Mouse (Mus musculus): ENCODE results near the gene Vwa5b1. TPM values are rescaled to one million over a fixed set of nuclear protein-coding genes. Genes with fewer than 3 reads are reported as not detected.

Vwa5b1 gene
- total RNA-seq, 2 experiments from 2014 or later: not detected

DNA sequence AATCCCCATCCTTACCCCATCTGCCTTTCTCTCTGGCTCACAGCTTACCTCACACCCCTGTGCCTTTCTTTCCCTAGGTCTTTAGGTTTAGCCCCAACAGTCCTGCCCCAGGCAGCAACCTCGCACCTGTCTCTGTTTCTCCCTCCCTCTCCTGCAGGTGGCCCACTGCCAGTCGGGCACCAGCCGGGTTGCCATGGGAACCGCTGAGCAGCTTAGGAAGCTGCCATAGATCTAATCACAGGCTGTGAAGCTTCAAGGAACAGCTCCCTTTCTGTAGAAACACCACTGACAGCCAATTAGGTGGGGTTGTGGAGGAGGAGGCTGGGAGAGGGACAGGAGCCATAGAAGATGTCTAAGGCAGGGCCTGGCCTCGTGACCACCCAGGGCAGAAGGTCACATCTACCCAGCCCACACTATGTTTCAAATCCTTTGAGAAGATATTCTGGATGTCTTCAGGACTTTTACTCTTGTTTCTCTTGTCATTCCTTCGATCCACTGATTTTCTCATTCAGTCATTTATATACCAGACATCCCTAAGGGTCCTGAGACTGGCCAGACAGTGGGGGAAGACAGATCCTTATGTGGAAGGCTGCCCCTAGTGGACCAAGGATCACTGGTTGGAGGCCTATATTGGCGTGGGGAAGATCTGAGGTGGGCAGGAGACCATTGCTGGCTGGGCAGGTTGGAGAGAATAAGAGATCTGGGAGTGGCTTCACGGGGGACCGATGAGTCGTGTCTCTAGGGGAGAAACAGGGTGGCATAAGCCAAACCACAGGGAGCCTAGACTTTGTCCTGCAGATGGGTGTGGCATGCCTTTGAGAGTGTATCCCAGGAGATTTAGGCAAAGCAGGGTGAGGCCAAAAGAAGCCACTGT is 98.2 kb downstream of the Vwa5b1 start:
- no peak for ATAC-seq (replicated peaks; ENCODE audit: poor library complexity, severe bottlenecking)

DNA sequence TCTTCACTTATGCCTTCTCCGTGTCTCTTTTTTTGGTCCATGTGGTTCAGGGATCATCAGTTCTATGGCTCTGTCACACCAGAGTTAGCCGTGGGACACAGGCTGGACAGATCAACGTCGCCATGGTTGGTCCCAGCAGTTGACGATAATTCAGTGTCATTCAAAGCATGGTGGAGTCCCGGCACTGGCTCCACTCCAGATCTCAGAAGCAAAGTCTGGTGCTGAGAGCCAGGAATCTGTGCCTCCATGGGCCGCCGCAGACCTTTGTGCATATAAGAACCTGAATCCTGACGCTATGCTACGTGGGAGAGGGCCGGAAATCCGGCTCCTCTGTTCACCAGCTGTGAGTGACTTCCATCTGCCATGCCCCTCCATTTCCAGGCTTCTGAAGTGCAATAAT is 100.1 kb downstream of the Vwa5b1 start:
- no peak for ATAC-seq (replicated peaks; ENCODE audit: poor library complexity, severe bottlenecking)

DNA sequence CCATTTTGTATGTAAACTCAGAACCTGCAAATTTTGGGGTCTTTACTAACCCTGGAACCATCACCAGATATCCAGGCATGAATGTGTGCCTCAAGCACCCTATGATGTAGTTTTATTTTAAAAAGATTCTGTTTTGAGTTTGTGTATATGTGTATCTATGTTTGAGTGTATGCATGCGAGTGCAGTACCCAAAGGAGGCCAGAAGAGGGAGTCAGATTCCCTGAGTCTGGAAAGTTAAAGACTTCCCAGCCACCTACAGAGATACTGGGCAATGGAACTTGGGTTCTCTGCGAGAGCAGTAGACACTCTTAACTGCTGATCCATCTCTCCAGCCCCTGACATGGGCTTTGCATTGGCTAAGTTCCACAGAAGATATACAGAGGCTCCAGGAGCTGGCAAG is 101.8 kb downstream of the Vwa5b1 start:
- ATAC-seq (replicated peaks; ENCODE audit: poor library complexity, severe bottlenecking): no peak

DNA sequence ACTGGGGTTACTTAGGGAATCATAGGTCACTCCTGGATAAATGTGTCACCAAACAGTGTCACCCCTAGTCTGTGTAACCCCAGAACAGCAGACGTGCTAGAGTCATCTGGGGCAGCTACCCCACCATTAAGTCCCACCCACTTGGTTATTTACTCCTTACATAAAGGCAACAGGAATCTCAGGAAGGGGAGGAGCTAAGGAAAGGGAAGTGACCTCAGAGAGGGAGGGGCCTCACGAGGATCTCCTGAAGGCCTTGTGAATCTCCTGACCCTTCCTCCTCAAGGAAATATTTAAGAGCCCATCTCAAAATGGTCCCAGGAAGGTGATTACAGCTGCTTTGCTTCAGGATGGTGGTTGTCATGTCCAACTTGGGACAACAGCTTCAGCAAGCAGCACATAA is 103.9 kb downstream of the Vwa5b1 start:
- no peak for ATAC-seq (replicated peaks; ENCODE audit: poor library complexity, severe bottlenecking)

DNA sequence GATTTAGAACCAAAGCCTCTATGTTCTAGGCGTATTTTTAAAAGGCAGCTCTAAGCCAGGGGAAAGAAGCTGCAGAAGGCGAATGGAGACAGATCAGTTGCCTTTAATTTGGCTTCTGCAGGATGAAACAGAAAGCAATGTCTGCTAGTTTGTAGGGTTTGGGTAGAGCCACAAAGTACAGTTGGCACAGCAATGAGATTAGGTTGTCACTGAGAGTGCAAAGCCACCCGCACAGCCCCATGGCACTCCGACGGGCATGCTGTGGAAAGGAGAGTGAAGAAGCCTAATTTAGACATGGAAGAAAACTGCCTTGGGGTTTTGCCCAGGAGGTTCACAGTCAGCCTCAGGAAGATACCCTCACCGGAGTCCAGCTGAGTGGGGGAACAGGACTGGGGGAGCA is 105.7 kb downstream of the Vwa5b1 start:
- ATAC-seq (replicated peaks; ENCODE audit: poor library complexity, severe bottlenecking): no peak

DNA sequence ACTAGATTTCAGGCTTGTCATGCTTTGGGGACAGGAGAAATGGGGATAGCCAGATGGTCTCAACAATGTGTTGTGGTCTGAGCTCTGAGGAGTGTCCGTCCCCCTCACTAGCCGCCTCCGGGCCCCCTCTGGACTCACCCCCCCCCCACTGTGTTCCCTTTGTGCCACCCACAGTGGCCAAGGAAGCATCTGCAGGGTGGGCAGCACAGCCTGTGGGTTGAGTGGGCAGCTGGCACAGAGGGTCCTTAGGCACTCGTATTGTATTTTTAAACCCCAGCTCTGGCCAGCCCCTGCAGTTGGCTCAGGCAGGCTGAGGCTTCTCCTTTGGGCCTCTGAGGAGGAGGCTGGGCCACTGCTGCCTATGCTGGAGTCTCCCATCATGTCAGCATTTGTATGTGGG is 110.0 kb downstream of the Vwa5b1 start:
- ATAC-seq (replicated peaks; ENCODE audit: poor library complexity, severe bottlenecking): no peak

DNA sequence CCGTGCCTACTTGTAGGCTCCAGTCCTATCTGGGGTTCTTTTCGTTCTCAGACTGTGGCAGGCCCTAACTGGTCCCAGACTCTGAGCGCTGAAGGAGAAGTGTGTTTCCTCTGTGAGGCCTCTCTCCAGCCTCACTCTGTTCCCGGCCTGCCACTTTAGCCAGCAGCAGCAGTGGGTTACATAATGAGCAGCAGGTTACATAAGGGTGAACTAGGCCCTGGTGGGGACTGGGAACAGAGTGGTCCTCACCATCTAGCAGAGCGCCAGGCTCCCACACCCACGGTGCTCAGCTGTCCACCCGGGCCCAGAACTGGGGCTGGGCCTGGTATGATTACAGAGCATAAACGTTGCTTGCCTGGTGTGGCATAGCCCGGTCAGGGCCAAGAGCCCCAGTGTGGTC is 110.9 kb downstream of the Vwa5b1 start:
- no peak for ATAC-seq (replicated peaks; ENCODE audit: poor library complexity, severe bottlenecking)

DNA sequence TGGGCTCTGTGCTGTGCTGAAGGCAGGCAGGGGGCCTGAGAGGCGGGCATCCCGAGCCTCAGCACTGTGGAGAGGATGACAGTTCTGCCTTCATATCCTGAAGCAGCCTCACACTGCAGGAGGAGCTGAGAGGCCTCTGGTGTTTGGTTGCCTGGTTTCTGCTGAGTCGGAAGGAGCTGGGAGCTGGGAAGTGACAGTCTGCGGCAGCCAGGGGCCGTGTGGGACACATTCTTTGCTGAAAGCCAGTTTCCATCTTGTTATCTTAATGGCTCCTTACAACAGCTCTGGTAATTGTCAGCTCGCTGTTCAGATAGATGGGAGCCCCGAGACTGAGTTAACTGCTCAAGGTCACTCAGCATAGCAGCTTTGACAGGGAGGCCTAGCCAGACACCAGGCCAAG is 111.9 kb downstream of the Vwa5b1 start:
- no peak for ATAC-seq (replicated peaks; ENCODE audit: poor library complexity, severe bottlenecking)

DNA sequence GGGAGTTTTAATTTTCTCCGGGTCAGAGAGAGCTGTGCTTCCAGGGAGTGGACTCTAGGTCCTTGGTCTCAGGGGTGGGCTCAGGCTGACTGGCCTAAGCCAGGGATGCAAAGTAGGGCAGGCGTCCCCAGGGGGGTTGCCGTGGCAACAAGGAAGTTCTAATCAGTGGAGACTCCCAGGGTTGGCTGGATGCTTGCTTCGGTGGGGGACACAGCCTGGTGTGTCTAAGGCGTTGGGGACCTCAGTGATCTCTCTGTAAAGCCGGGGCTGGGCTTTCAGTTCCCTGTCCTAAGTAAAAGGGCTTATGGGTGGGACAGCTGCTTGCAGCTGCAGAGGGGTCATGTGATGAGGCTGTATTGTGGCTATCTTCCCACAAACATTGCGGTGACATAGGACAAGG is 113.4 kb downstream of the Vwa5b1 start:
- ATAC-seq (replicated peaks; ENCODE audit: poor library complexity, severe bottlenecking): no peak

DNA sequence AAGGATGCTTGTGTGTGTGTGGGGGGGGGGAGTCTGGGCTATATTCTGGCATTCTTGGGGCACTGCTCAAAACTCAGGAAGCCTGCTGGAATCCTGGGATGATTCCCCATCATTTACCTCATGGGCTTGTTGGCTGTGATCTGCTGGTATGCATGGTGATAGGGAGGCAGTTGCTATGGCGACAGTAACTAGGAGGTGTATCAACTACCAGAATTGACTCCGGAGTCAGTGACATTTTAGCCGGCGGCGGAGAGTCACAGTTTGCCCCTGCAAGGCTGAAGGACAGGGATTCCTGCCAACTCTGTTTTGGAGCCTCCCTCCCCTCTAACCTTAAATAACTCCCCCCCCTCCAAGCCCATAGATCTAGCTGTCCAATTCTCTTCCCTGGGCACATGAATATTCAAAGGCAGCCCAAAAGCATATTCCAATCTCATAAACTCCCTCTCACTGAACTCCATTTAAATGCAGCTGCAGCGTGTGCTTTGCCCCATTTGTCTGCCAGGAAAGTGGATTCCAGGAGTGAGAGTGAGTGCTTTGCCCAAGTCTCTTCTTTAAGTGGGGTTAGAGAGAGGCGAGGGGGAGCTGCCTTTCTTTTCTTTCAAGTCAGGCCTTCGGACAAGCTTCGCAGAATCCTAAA is 118.4 kb downstream of the Vwa5b1 start:
- no peak for ATAC-seq (replicated peaks; ENCODE audit: poor library complexity, severe bottlenecking)

DNA sequence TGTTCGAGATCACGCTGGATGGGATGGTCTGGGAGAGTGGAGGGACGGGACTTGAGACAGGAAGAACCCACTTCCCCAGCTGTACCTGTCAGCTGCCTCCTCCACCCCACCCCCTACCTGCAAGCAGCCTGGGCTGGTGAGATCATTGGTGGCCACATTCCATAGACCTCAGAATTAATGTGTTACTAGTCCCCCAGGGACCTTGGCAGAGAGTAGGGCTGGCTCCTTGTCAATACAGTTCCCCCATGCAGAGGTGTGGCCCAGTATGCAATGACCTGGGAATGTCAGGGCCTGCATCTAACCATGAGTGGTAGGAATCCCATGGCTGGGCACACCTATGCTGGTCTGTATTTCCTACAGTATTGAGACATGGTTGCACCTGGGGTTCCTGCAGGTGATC is 119.2 kb downstream of the Vwa5b1 start:
- ATAC-seq (replicated peaks; ENCODE audit: poor library complexity, severe bottlenecking): no peak

Other genes with a start within 250 kb of the Vwa5b1 start
- not detected in 2 replicates for gene Fam43b, start 239.4 kb downstream of the Vwa5b1 start, total RNA-seq (2014; fragmentation: Nextera tagmentation)
- gene Fam43b, start 239.4 kb downstream of the Vwa5b1 start, total RNA-seq (2017): not detected in 2 replicates
- gene Mul1, start 201.2 kb downstream of the Vwa5b1 start, total RNA-seq (2014; fragmentation: Nextera tagmentation): 7.4 and 10.1 TPM in 2 replicates
- gene Mul1, start 201.2 kb downstream of the Vwa5b1 start, total RNA-seq (2017): 7.6 and 8.7 TPM in 2 replicates
- gene Camk2n1, start 181.6 kb downstream of the Vwa5b1 start, total RNA-seq (2014; fragmentation: Nextera tagmentation): not detected in 2 replicates
- not detected in 2 replicates for gene Camk2n1, start 181.6 kb downstream of the Vwa5b1 start, total RNA-seq (2017)
- not detected in 2 replicates for gene Pla2g2c, start 88.9 kb upstream of the Vwa5b1 start, total RNA-seq (2014; fragmentation: Nextera tagmentation)
- gene Pla2g2c, start 88.9 kb upstream of the Vwa5b1 start, total RNA-seq (2017): not detected in 2 replicates
- not detected in 2 replicates for gene Ubxn10, start 101.3 kb upstream of the Vwa5b1 start, total RNA-seq (2014; fragmentation: Nextera tagmentation)
- gene Ubxn10, start 101.3 kb upstream of the Vwa5b1 start, total RNA-seq (2017): not detected in 2 replicates
- gene Pla2g2f, start 121.7 kb upstream of the Vwa5b1 start, total RNA-seq (2014; fragmentation: Nextera tagmentation): not detected in 2 replicates
- gene Pla2g2f, start 121.7 kb upstream of the Vwa5b1 start, total RNA-seq (2017): not detected in 2 replicates
- not detected in 2 replicates for gene Pla2g2d, start 139.9 kb upstream of the Vwa5b1 start, total RNA-seq (2014; fragmentation: Nextera tagmentation)
- gene Pla2g2d, start 139.9 kb upstream of the Vwa5b1 start, total RNA-seq (2017): not detected in 2 replicates
- gene Pla2g5, start 227.6 kb upstream of the Vwa5b1 start, total RNA-seq (2014; fragmentation: Nextera tagmentation): not detected in 2 replicates
- not detected in 2 replicates for gene Pla2g5, start 227.6 kb upstream of the Vwa5b1 start, total RNA-seq (2017)
- gene Gm13030, start 238.1 kb upstream of the Vwa5b1 start, total RNA-seq (2014; fragmentation: Nextera tagmentation): not detected in 2 replicates
- not detected in 2 replicates for gene Gm13030, start 238.1 kb upstream of the Vwa5b1 start, total RNA-seq (2017)
- gene Pla2g2e, start 242.1 kb upstream of the Vwa5b1 start, total RNA-seq (2014; fragmentation: Nextera tagmentation): not detected in 2 replicates
- not detected in 2 replicates for gene Pla2g2e, start 242.1 kb upstream of the Vwa5b1 start, total RNA-seq (2017)

Data from granulocyte monocyte progenitor cell, adult 5-6 weeks (primary cell).